Mouse (Mus musculus) kidney, adult 2 months (tissue): ENCODE measurements around the gene Susd6.

Experiments
- CTCF ChIP-seq: fragments of 200-500 bp; conservative IDR thresholded peaks from 2 replicates; pipeline ENCODE4 v1.5.1; 2011; ENCODE audit warnings: low read depth, mild to moderate bottlenecking, control low read depth, low read length, moderate library complexity, mixed read lengths; ENCODE audit not compliant: insufficient read depth, insufficient read length
- POLR2A ChIP-seq: fragments of 200-500 bp; IDR thresholded peaks from one replicate; pipeline ENCODE4 v1.6.1; 2011; ENCODE audit warnings: low read depth, low read length, control low read depth

GRCm38 (mm10) chr12:80827464-80828015 is 37.2 kb downstream of the Susd6 start:
- TF ChIP-seq CTCF, result no peak
- TF ChIP-seq POLR2A, result no peak
